Mouse (Mus musculus): Measurements from ENCODE around the gene Matn4. TPM values are rescaled to one million over a fixed set of nuclear protein-coding genes. Genes with fewer than 3 reads are reported as not detected.

Matn4 gene
- polyA plus RNA-seq, 1 experiment from 2014 or later, result 0.91 TPM

DNA sequence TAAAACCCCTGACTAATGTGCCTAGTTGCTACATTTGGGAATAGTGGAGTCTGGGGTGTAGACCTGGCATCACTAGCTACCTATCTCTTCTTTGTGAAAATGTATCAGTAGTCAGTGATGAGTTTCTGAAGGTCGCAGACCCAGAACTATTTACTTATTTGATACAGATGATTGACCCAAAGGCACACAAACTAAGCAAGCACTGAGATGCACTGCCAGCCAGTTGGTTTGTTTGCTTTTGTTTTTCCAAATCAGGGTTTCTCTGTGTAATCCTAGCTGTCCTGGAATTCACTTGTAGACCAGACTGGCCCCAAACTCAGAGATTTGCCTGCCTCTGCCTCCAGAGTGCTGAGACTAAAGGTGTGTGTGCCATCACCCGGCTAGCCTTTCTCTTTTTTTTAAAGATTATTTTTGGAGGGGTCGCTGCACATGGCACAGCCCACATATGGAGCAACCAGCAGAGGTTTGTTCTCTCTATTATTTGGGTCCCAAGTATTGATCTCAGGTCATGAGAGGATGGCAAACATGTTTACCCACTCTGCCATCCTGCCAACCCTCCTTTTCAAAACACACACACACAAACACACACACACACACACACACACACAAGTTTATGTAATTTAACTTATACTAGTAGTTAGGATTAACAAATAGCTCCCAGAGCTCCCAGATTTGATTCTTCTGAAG lies 40.6 kb upstream of the Matn4 start:
- Histone ChIP-seq H3K9ac (ENCODE audit: low read depth, low read length) (no peak overlapping the region), H3K4me2 (replicated peaks; ENCODE audit: low read depth, low read length) (no peak overlapping the region), H3K4me3 (ENCODE audit: low read depth, low read length) (no peak overlapping the region), H3K4me1 (replicated peaks; ENCODE audit: control insufficient read depth, insufficient read depth, low read length) (no peaks in the 10 kb centered on the region; the same call in 1 of the 2 replicates), H3K9me3 (ENCODE audit: control insufficient read depth, low read length) (no peaks in the 10 kb centered on the region), H3K27me3 (ENCODE audit: control insufficient read depth, insufficient read depth, low read length) (no peaks in the 10 kb centered on the region), H3K36me3 (ENCODE audit: control insufficient read depth, insufficient read depth, low read length) (no peaks in the 10 kb centered on the region), H3K27ac (ENCODE audit: low read depth, low read length) (no peak overlapping the region)
- ATAC-seq (ENCODE audit: low FRiP score), result no peak
- WGBS, result 70% methylated on average over 3 of the region's 3 CpGs
- DNase-seq (ENCODE audit: low spot score), result no peak

DNA sequence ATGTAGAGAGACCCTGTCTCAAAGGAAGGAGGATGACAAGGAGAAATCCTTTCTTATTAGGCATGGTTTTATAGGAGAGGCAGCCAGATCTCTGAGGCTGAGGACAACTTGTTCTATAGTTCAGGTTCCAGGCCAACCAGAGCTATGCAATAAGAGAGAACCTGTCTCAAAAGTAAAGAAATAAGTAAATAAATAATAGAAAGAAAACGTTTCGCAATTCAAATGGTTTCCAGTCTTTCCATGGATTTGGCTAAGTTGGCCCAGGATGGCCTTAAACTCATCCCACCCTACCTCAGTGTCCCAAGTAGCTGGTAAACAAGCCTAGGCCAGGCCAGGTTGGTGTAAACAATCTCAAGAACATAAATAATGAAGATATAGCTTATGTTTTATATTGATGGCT lies 39.7 kb upstream of the Matn4 start:
- H3K27ac ChIP-seq (ENCODE audit: low read depth, low read length), result no peak overlapping the region
- ATAC-seq (ENCODE audit: low FRiP score), result no peak

GRCm38 (mm10) chr2:164443460-164444000 lies 38.6 kb upstream of the Matn4 start, which contains the start of gene Sdc4:
Gene Sdc4, minus strand, starts transcription at chr2:164443887.
- Histone ChIP-seq H3K27ac (ENCODE audit: low read depth, low read length) (no peak within 1 kb of the TSS), H3K9ac (ENCODE audit: low read depth, low read length) (peak within 1 kb of the TSS; percentile 66), H3K4me2 (replicated peaks; ENCODE audit: low read depth, low read length) (peak within 1 kb of the TSS; percentile 79), H3K27me3 (ENCODE audit: control insufficient read depth, insufficient read depth, low read length) (no peaks in the 10 kb centered on the region), H3K36me3 (ENCODE audit: control insufficient read depth, insufficient read depth, low read length) (no peaks in the 10 kb centered on the region), H3K4me1 (replicated peaks; ENCODE audit: control insufficient read depth, insufficient read depth, low read length) (no peaks in the 10 kb centered on the region; the same call in 1 of the 2 replicates), H3K4me3 (ENCODE audit: low read depth, low read length) (peak within 1 kb of the TSS; percentile 50), H3K9me3 (ENCODE audit: control insufficient read depth, low read length) (no peaks in the 10 kb centered on the region)
- DNase-seq (ENCODE audit: low spot score), result no peak
- ATAC-seq (ENCODE audit: low FRiP score), result peak; percentile 43; the same call in 1 of the 2 replicates
- 5% methylated on average over 18 of the region's 18 CpGs for WGBS

More for the DNA sequence above, 39.7 kb upstream of the Matn4 start:
- no peak overlapping the region for H3K4me2 ChIP-seq (replicated peaks; ENCODE audit: low read depth, low read length)
- WGBS, result 90% methylated on average over 2 of the region's 2 CpGs
- no peak overlapping the region for H3K9ac ChIP-seq (ENCODE audit: low read depth, low read length)
- H3K9me3 ChIP-seq (ENCODE audit: control insufficient read depth, low read length), result no peaks in the 10 kb centered on the region
- no peak for DNase-seq (ENCODE audit: low spot score)
- no peaks in the 10 kb centered on the region for H3K27me3 ChIP-seq (ENCODE audit: control insufficient read depth, insufficient read depth, low read length)
- H3K4me3 ChIP-seq (ENCODE audit: low read depth, low read length), result no peak overlapping the region
- no peaks in the 10 kb centered on the region; the same call in 1 of the 2 replicates for H3K4me1 ChIP-seq (replicated peaks; ENCODE audit: control insufficient read depth, insufficient read depth, low read length)
- no peaks in the 10 kb centered on the region for H3K36me3 ChIP-seq (ENCODE audit: control insufficient read depth, insufficient read depth, low read length)

- 0% methylated on average over 26 of the region's 26 CpGs for WGBS
Measured at GRCm38 (mm10) chr2:164443051-164443437, 38.1 kb upstream of the Matn4 start.

GRCm38 (mm10) chr2:164442315-164443050 lies 37.5 kb upstream of the Matn4 start:
- H3K9me3 ChIP-seq (ENCODE audit: control insufficient read depth, low read length), result no peaks in the 10 kb centered on the region
- no peak overlapping the region for H3K27ac ChIP-seq (ENCODE audit: low read depth, low read length)
- 2% methylated on average over 29 of the region's 29 CpGs for WGBS
- peak overlapping the region; percentile 66 for H3K9ac ChIP-seq (ENCODE audit: low read depth, low read length)
- peak overlapping the region; percentile 50 for H3K4me3 ChIP-seq (ENCODE audit: low read depth, low read length)
- no peaks in the 10 kb centered on the region for H3K36me3 ChIP-seq (ENCODE audit: control insufficient read depth, insufficient read depth, low read length)
- DNase-seq (ENCODE audit: low spot score), result no peak
- no peaks in the 10 kb centered on the region; the same call in 1 of the 2 replicates for H3K4me1 ChIP-seq (replicated peaks; ENCODE audit: control insufficient read depth, insufficient read depth, low read length)
- H3K27me3 ChIP-seq (ENCODE audit: control insufficient read depth, insufficient read depth, low read length), result no peaks in the 10 kb centered on the region
- peak overlapping the region; percentile 79 for H3K4me2 ChIP-seq (replicated peaks; ENCODE audit: low read depth, low read length)
- ATAC-seq (ENCODE audit: low FRiP score), result peak; percentile 68

More at GRCm38 (mm10) chr2:164443051-164443437, 38.1 kb upstream of the Matn4 start:
- no peak overlapping the region for H3K27ac ChIP-seq (ENCODE audit: low read depth, low read length)
- no peaks in the 10 kb centered on the region for H3K27me3 ChIP-seq (ENCODE audit: control insufficient read depth, insufficient read depth, low read length)
- no peaks in the 10 kb centered on the region for H3K36me3 ChIP-seq (ENCODE audit: control insufficient read depth, insufficient read depth, low read length)
- peak overlapping the region; percentile 50 for H3K4me3 ChIP-seq (ENCODE audit: low read depth, low read length)
- ATAC-seq (ENCODE audit: low FRiP score), result peak; percentile 90
- H3K4me1 ChIP-seq (replicated peaks; ENCODE audit: control insufficient read depth, insufficient read depth, low read length), result no peaks in the 10 kb centered on the region; the same call in 1 of the 2 replicates
- peak overlapping the region; percentile 79 for H3K4me2 ChIP-seq (replicated peaks; ENCODE audit: low read depth, low read length)
- no peaks in the 10 kb centered on the region for H3K9me3 ChIP-seq (ENCODE audit: control insufficient read depth, low read length)
- peak; percentile 83 for DNase-seq (ENCODE audit: low spot score)
- H3K9ac ChIP-seq (ENCODE audit: low read depth, low read length), result peak overlapping the region; percentile 66

DNA sequence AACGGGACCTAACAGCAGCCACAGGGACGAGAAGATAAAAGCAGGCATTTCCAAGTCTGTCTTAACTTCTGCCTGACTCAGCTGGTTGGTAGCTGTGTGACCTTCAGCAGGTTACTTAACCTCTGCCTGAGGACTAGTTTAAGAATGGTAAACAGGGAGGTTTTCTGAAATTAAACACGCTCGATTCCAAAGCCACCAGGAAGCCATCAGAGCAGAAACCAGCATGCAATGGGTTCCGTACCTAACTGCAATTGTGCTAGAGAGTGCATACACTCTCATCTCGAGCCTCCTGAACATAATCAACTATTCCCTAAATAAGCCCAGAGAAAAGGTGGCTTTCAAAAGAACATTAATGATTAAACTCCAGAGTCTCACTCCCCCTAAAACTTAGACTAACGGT lies 36.8 kb upstream of the Matn4 start:
- ATAC-seq (ENCODE audit: low FRiP score), result no peak
- H3K9ac ChIP-seq (ENCODE audit: low read depth, low read length), result peak overlapping the region; percentile 66; the same call in 1 of the 2 replicates
- 27% methylated on average over 7 of the region's 7 CpGs for WGBS

GRCm38 (mm10) chr2:164441155-164441554 lies 36.2 kb upstream of the Matn4 start:
- no peaks in the 10 kb centered on the region for H3K27me3 ChIP-seq (ENCODE audit: control insufficient read depth, insufficient read depth, low read length)

More for the DNA sequence above, 36.8 kb upstream of the Matn4 start:
- no peak for DNase-seq (ENCODE audit: low spot score)
- H3K4me2 ChIP-seq (replicated peaks; ENCODE audit: low read depth, low read length), result peak overlapping the region; percentile 79
- H3K27me3 ChIP-seq (ENCODE audit: control insufficient read depth, insufficient read depth, low read length), result no peaks in the 10 kb centered on the region
- H3K27ac ChIP-seq (ENCODE audit: low read depth, low read length), result no peak overlapping the region
- no peaks in the 10 kb centered on the region for H3K36me3 ChIP-seq (ENCODE audit: control insufficient read depth, insufficient read depth, low read length)
- 0 out of 2 replicates have a peak overlapping the region, but pooled peaks have one; percentile 50 for H3K4me3 ChIP-seq (ENCODE audit: low read depth, low read length)
- no peaks in the 10 kb centered on the region; the same call in 1 of the 2 replicates for H3K4me1 ChIP-seq (replicated peaks; ENCODE audit: control insufficient read depth, insufficient read depth, low read length)
- no peaks in the 10 kb centered on the region for H3K9me3 ChIP-seq (ENCODE audit: control insufficient read depth, low read length)

DNA sequence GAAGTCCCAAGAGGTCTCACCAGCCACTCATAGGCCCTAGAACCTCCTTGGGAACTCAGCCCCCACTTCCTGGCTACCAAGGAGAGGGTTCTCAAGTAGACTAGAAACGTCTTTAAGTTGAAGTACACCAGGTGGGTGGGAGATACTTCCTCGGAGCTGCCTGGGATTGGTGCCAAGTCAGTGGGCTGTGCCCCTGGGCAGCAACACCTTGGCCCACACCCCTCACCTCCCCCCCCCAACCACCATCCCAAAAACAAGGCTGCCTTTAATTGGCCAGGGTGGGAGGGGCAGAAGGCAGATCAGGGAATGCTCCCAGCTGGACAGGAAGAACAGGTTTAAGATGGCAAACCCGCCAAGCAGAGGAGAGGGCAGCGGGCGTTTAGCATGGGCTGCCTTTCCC lies 35.4 kb upstream of the Matn4 start:
- Histone ChIP-seq H3K36me3 (ENCODE audit: control insufficient read depth, insufficient read depth, low read length) (no peaks in the 10 kb centered on the region), H3K4me3 (ENCODE audit: low read depth, low read length) (no peak overlapping the region), H3K27me3 (ENCODE audit: control insufficient read depth, insufficient read depth, low read length) (no peaks in the 10 kb centered on the region), H3K9ac (ENCODE audit: low read depth, low read length) (no peak overlapping the region), H3K4me2 (replicated peaks; ENCODE audit: low read depth, low read length) (no peak overlapping the region), H3K27ac (ENCODE audit: low read depth, low read length) (no peak overlapping the region), H3K4me1 (replicated peaks; ENCODE audit: control insufficient read depth, insufficient read depth, low read length) (no peaks in the 10 kb centered on the region; the same call in 1 of the 2 replicates), H3K9me3 (ENCODE audit: control insufficient read depth, low read length) (no peaks in the 10 kb centered on the region)
- WGBS, result 81% methylated on average over 5 of the region's 5 CpGs
- DNase-seq (ENCODE audit: low spot score), result no peak
- no peak for ATAC-seq (ENCODE audit: low FRiP score)

More at GRCm38 (mm10) chr2:164441155-164441554, 36.2 kb upstream of the Matn4 start:
- Histone ChIP-seq H3K4me1 (replicated peaks; ENCODE audit: control insufficient read depth, insufficient read depth, low read length) (no peaks in the 10 kb centered on the region; the same call in 1 of the 2 replicates), H3K4me3 (ENCODE audit: low read depth, low read length) (no peak overlapping the region), H3K27ac (ENCODE audit: low read depth, low read length) (no peak overlapping the region), H3K36me3 (ENCODE audit: control insufficient read depth, insufficient read depth, low read length) (no peaks in the 10 kb centered on the region), H3K9me3 (ENCODE audit: control insufficient read depth, low read length) (no peaks in the 10 kb centered on the region), H3K9ac (ENCODE audit: low read depth, low read length) (no peak overlapping the region), H3K4me2 (replicated peaks; ENCODE audit: low read depth, low read length) (no peak overlapping the region)
- 35% methylated on average over 8 of the region's 8 CpGs for WGBS
- DNase-seq (ENCODE audit: low spot score), result no peak
- ATAC-seq (ENCODE audit: low FRiP score), result no peak

Measured in hindbrain, embryonic 11.5 days (tissue).